Mouse (Mus musculus) ES-Bruce4 (cell line): ENCODE results near the gene Ccl26. TPM values are rescaled to one million over a fixed set of nuclear protein-coding genes. Genes with fewer than 3 reads are reported as not detected.
A peak's percentile ranks its signal among the peaks of the same experiment; 100 is the strongest.

Source experiments
- H3K27ac ChIP-seq: 2 replicates; pipeline ENCODE4 v1.5.1; 2012; ENCODE audit warnings: low read length, inconsistent platforms; ENCODE audit not compliant: insufficient read depth
- H3K27me3 ChIP-seq: 2 replicates; pipeline ENCODE4 v1.6.1; 2012; ENCODE audit warnings: mild to moderate bottlenecking, low read length, inconsistent platforms; ENCODE audit not compliant: control insufficient read depth, poor library complexity, insufficient read depth, severe bottlenecking
- H3K36me3 ChIP-seq: 2 replicates; pipeline ENCODE4 v1.6.1; 2012; ENCODE audit warnings: inconsistent platforms, mild to moderate bottlenecking, low read length, moderate library complexity; ENCODE audit not compliant: control insufficient read depth, poor library complexity, insufficient read depth, severe bottlenecking
- H3K4me1 ChIP-seq: one replicate; pipeline ENCODE4 v1.8.1; 2011; ENCODE audit warnings: low read length; ENCODE audit not compliant: control insufficient read depth, insufficient read depth
- H3K4me3 ChIP-seq: 2 replicates; pipeline ENCODE4 v1.5.1; 2011; ENCODE audit warnings: low read depth, mild to moderate bottlenecking, low read length
- H3K9ac ChIP-seq: 2 replicates; pipeline ENCODE4 v1.6.1; 2012; ENCODE audit warnings: low read depth, mild to moderate bottlenecking, inconsistent platforms; ENCODE audit not compliant: poor library complexity, severe bottlenecking
- H3K9me3 ChIP-seq: replicated peaks from 2 replicates; pipeline ENCODE4 v1.6.1; 2012; ENCODE audit warnings: mild to moderate bottlenecking, low read length, inconsistent platforms; ENCODE audit not compliant: control insufficient read depth, poor library complexity, insufficient read depth, severe bottlenecking
- CTCF ChIP-seq: IDR thresholded peaks from one replicate; pipeline ENCODE4 v1.8.1; 2011; ENCODE audit warnings: low read depth, low read length
- EP300 ChIP-seq: IDR thresholded peaks from 2 replicates; pipeline ENCODE4 v1.6.1; 2011; ENCODE audit warnings: low read depth, low read length; ENCODE audit not compliant: insufficient read depth
- POLR2A ChIP-seq: IDR thresholded peaks from one replicate; pipeline ENCODE4 v1.8.1; 2011; ENCODE audit warnings: low read length; ENCODE audit not compliant: insufficient read depth
- polyA plus RNA-seq: library from polyadenylated mRNA; stranded (reverse); fragments of >200 nt; gene quantifications from 2 replicates; pipeline ENCODE4 v1.2.4, GENCODE M21; 2011; ENCODE audit warnings: low read depth; ENCODE audit not compliant: missing spikeins, insufficient read depth, insufficient read length

Gene Ccl26
- polyA plus RNA-seq, 1 experiment: not detected

- H3K27ac ChIP-seq: no peak overlapping the region
- no peak overlapping the region for H3K9ac ChIP-seq
- TF ChIP-seq CTCF (no peak), EP300 (no peak), POLR2A (no peak)
Observed at GRCm38 (mm10) chr5:135524660-135525560, 38.5 kb downstream of the Ccl26 start.

GRCm38 (mm10) chr5:135524087-135524486 lies 39.3 kb downstream of the Ccl26 start:
- Histone ChIP-seq H3K27ac (no peak overlapping the region), H3K36me3 (no peaks in the 10 kb centered on the region), H3K9ac (no peak overlapping the region), H3K4me1 (no peaks in the 10 kb centered on the region), H3K27me3 (no peaks in the 10 kb centered on the region), H3K4me3 (no peak overlapping the region), H3K9me3 (no peaks in the 10 kb centered on the region)
- TF ChIP-seq CTCF: no peak
- no peak for TF ChIP-seq POLR2A
- no peak for TF ChIP-seq EP300

More at GRCm38 (mm10) chr5:135524660-135525560, 38.5 kb downstream of the Ccl26 start:
- Histone ChIP-seq H3K4me1 (no peaks in the 10 kb centered on the region), H3K4me3 (no peak overlapping the region), H3K36me3 (no peaks in the 10 kb centered on the region), H3K27me3 (no peaks in the 10 kb centered on the region), H3K9me3 (no peaks in the 10 kb centered on the region)

DNA sequence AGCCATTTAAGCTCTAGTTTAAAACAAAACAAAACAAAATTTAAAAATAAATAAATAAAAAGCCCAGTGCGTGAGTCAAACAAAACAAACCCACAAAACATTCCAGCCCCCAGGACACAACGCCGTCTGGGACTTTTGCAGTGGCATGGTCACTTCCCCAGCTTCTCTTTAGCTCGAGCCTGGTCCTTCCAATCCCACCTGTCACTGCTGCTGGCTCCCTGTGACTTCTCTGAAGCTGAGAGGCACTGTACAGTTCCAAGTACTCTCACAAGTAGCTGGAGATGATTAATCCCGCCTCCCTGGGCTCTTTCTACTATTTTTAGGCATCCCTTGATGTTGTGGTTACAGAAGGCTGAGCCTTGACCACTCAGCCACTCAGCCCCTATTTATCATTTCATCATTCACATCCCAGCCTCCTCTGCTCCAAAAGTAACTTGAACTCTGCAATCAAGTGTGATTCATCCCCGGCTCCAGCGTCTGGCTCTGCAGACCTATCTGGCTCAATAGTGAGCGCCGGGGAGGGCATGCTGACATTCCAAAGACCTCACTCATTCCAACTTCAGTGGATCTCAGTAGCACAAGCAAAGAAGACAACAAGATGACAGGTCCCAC lies 41.2 kb downstream of the Ccl26 start:
- Histone ChIP-seq H3K27ac (no peak overlapping the region), H3K4me1 (no peaks in the 10 kb centered on the region), H3K36me3 (no peaks in the 10 kb centered on the region), H3K9ac (no peak overlapping the region), H3K27me3 (no peaks in the 10 kb centered on the region), H3K4me3 (no peak overlapping the region), H3K9me3 (no peaks in the 10 kb centered on the region)
- TF ChIP-seq CTCF: no peak

DNA sequence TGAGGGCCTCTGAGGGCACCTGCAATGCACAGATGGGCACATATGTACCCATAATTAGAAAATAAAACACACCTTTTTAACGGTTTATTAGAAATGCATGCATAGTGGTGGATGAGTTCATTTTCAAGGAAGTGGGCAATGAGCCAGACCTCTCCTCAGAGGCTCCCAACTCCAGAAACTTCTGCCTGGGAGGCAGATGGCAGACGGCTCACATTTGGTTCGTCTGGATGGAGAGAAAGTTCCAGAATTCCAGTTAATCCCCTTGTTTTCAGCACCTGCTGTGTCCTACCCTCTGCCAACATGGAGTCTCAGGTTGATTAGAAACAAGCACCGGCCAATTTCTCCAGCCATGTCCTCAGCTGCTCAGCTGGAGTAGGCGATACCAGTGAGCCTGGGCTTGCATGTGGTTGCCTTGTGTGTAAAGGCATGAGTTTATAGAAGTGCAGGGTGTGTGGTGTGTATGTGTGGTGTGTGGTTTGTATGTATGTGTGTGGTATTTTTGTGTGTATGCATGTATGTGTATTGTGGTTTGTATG lies 46.0 kb downstream of the Ccl26 start:
- Histone ChIP-seq H3K27ac (no peak overlapping the region), H3K27me3 (no peaks in the 10 kb centered on the region), H3K4me1 (no peaks in the 10 kb centered on the region), H3K9me3 (peaks cover 2% of the 10 kb centered on the region; the same call in 1 of the 2 replicates), H3K36me3 (no peaks in the 10 kb centered on the region), H3K9ac (no peak overlapping the region), H3K4me3 (no peak overlapping the region)
- TF ChIP-seq EP300: no peak
- TF ChIP-seq CTCF: no peak
- TF ChIP-seq POLR2A: no peak

DNA sequence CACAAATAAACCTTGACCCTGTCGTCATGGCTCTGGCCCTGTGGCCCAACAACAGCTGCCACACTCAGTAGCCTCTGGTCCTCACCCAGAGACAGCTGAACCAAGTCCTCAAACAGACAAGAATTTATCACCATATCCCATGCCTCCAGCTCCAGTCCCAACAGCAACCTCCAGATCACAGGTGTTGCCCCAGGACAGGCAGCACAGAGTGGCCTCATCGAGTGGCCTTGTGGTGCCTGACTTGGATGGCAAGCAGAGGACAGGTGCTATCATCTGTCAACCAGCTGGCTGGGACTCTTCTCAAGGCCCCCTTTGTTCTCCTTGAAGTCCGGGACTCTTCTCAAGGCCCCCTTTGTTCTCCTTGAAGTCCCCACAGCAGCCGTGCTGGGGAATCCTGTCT lies 50.2 kb downstream of the Ccl26 start:
- no peaks in the 10 kb centered on the region for H3K4me1 ChIP-seq
- no peak overlapping the region for H3K27ac ChIP-seq

GRCm38 (mm10) chr5:135511105-135511504 lies 52.3 kb downstream of the Ccl26 start:
- no peaks in the 10 kb centered on the region for H3K36me3 ChIP-seq
- peaks cover 2% of the 10 kb centered on the region; the same call in 1 of the 2 replicates for H3K9me3 ChIP-seq
- no peaks in the 10 kb centered on the region for H3K4me1 ChIP-seq
- no peak overlapping the region for H3K27ac ChIP-seq
- TF ChIP-seq CTCF (peak; percentile 53), POLR2A (no peak)
- H3K9ac ChIP-seq: no peak overlapping the region
- H3K27me3 ChIP-seq: no peaks in the 10 kb centered on the region
- H3K4me3 ChIP-seq: no peak overlapping the region

More for the DNA sequence above, 50.2 kb downstream of the Ccl26 start:
- H3K36me3 ChIP-seq: no peaks in the 10 kb centered on the region
- H3K4me3 ChIP-seq: no peak overlapping the region
- TF ChIP-seq CTCF (no peak), EP300 (no peak), POLR2A (no peak)
- H3K27me3 ChIP-seq: no peaks in the 10 kb centered on the region
- peaks cover 2% of the 10 kb centered on the region; the same call in 1 of the 2 replicates for H3K9me3 ChIP-seq
- H3K9ac ChIP-seq: no peak overlapping the region

Other genes starting within 250 kb of the Ccl26 start
- 0.49 and 0.55 TPM in 2 replicates for gene Fkbp6, start 213.5 kb downstream of the Ccl26 start, polyA plus RNA-seq
- gene Trim50, start 210.3 kb downstream of the Ccl26 start, polyA plus RNA-seq: not detected in 2 replicates
- gene Nsun5, start 193.6 kb downstream of the Ccl26 start, polyA plus RNA-seq: 18.8 and 21.8 TPM in 2 replicates
- gene Pom121, start 169.0 kb downstream of the Ccl26 start, polyA plus RNA-seq: 68.9 and 71.8 TPM in 2 replicates
- 51.6 and 63.2 TPM in 2 replicates for gene Hip1, start 18.4 kb downstream of the Ccl26 start, polyA plus RNA-seq
- not detected in 2 replicates for gene Ccl24, start 9.5 kb upstream of the Ccl26 start, polyA plus RNA-seq
- gene Rhbdd2, start 69.0 kb upstream of the Ccl26 start, polyA plus RNA-seq: 30.6 and 35.7 TPM in 2 replicates
- 32.3 and 41.4 TPM in 2 replicates for gene Por, start 106.5 kb upstream of the Ccl26 start, polyA plus RNA-seq
- 63.7 and 69.8 TPM in 2 replicates for gene Tmem120a, start 180.9 kb upstream of the Ccl26 start, polyA plus RNA-seq
- 0.42 and 0.94 TPM in 2 replicates for gene Styxl1, start 214.8 kb upstream of the Ccl26 start, polyA plus RNA-seq
- 377 and 424 TPM in 2 replicates for gene Mdh2, start 214.9 kb upstream of the Ccl26 start, polyA plus RNA-seq
- gene Srrm3, start 243.3 kb upstream of the Ccl26 start, polyA plus RNA-seq: 0.41 and 0.55 TPM in 2 replicates